Mouse (Mus musculus): Measurements from ENCODE around the gene Kctd21. TPM values are rescaled to one million over a fixed set of nuclear protein-coding genes. Genes with fewer than 3 reads are reported as not detected.

Gene Kctd21
- polyA plus RNA-seq, 1 experiment = 7.3 TPM

- Histone ChIP-seq H3K4me1 (ENCODE audit: control insufficient read depth, insufficient read depth, insufficient read length, low read length) (peaks cover 13% of the 10 kb centered on the region; the same call in 1 of the 2 replicates), H3K4me3 (ENCODE audit: low read depth, low read length) (no peak overlapping the region), H3K27ac (ENCODE audit: insufficient read depth, low read depth, low read length) (no peak overlapping the region), H3K27me3 (ENCODE audit: control insufficient read depth, insufficient read depth, low read length) (no peaks in the 10 kb centered on the region), H3K36me3 (ENCODE audit: control insufficient read depth, insufficient read depth, low read length) (no peaks in the 10 kb centered on the region; the same call in 1 of the 2 replicates)
- WGBS = 93% methylated on average over 6 of the region's 6 CpGs
- TF ChIP-seq POLR2A (IDR thresholded peaks at IDR 0.05; ENCODE audit: low read depth, low read length) = no peak
- no peak for TF ChIP-seq CTCF (IDR thresholded peaks at IDR 0.05; ENCODE audit: extremely low read depth, insufficient read length, insufficient replicate concordance, low read depth, low read length)
These were observed 16.5 kb upstream of the Kctd21 start for GRCm38 (mm10) chr7:97315656-97316055.

GRCm38 (mm10) chr7:97317706-97318105, 14.4 kb upstream of the Kctd21 start:
- H3K4me3 ChIP-seq (ENCODE audit: low read depth, low read length) = no peak overlapping the region
- H3K36me3 ChIP-seq (ENCODE audit: control insufficient read depth, insufficient read depth, low read length) = no peaks in the 10 kb centered on the region
- TF ChIP-seq CTCF (IDR thresholded peaks at IDR 0.05; ENCODE audit: extremely low read depth, insufficient read length, insufficient replicate concordance, low read depth, low read length) = no peak
- no peak for TF ChIP-seq POLR2A (IDR thresholded peaks at IDR 0.05; ENCODE audit: low read depth, low read length)
- no peaks in the 10 kb centered on the region for H3K27me3 ChIP-seq (ENCODE audit: control insufficient read depth, insufficient read depth, low read length)
- peak overlapping the region; percentile 51 for H3K27ac ChIP-seq (ENCODE audit: insufficient read depth, low read depth, low read length)
- H3K4me1 ChIP-seq (ENCODE audit: control insufficient read depth, insufficient read depth, insufficient read length, low read length) = peaks cover 13% of the 10 kb centered on the region; the same call in 1 of the 2 replicates
- WGBS = 46% methylated on average over 3 of the region's 3 CpGs

- H3K27me3 ChIP-seq (ENCODE audit: control insufficient read depth, insufficient read depth, low read length) = no peaks in the 10 kb centered on the region; the same call in 1 of the 2 replicates
- H3K4me1 ChIP-seq (ENCODE audit: control insufficient read depth, insufficient read depth, insufficient read length, low read length) = peaks cover 12% of the 10 kb centered on the region
These were observed 7.8 kb upstream of the Kctd21 start for GRCm38 (mm10) chr7:97324342-97324741.

GRCm38 (mm10) chr7:97325156-97325985, 6.8 kb upstream of the Kctd21 start:
- peak overlapping the region; percentile 23 for H3K4me3 ChIP-seq (ENCODE audit: low read depth, low read length)
- no peak overlapping the region for H3K27ac ChIP-seq (ENCODE audit: insufficient read depth, low read depth, low read length)
- H3K36me3 ChIP-seq (ENCODE audit: control insufficient read depth, insufficient read depth, low read length) = no peaks in the 10 kb centered on the region
- H3K4me1 ChIP-seq (ENCODE audit: control insufficient read depth, insufficient read depth, insufficient read length, low read length) = peaks cover 12% of the 10 kb centered on the region
- no peaks in the 10 kb centered on the region; the same call in 1 of the 2 replicates for H3K27me3 ChIP-seq (ENCODE audit: control insufficient read depth, insufficient read depth, low read length)
- WGBS = 29% methylated on average over 95 of the region's 96 CpGs
- TF ChIP-seq POLR2A (IDR thresholded peaks at IDR 0.05; ENCODE audit: low read depth, low read length) = no peak
- TF ChIP-seq CTCF (IDR thresholded peaks at IDR 0.05; ENCODE audit: extremely low read depth, insufficient read length, insufficient replicate concordance, low read depth, low read length) = no peak

More at GRCm38 (mm10) chr7:97324342-97324741, 7.8 kb upstream of the Kctd21 start:
- 94% methylated on average over 8 of the region's 8 CpGs for WGBS
- no peaks in the 10 kb centered on the region for H3K36me3 ChIP-seq (ENCODE audit: control insufficient read depth, insufficient read depth, low read length)
- no peak overlapping the region for H3K4me3 ChIP-seq (ENCODE audit: low read depth, low read length)
- TF ChIP-seq CTCF (IDR thresholded peaks at IDR 0.05; ENCODE audit: extremely low read depth, insufficient read length, insufficient replicate concordance, low read depth, low read length) = no peak
- no peak for TF ChIP-seq POLR2A (IDR thresholded peaks at IDR 0.05; ENCODE audit: low read depth, low read length)
- H3K27ac ChIP-seq (ENCODE audit: insufficient read depth, low read depth, low read length) = no peak overlapping the region

GRCm38 (mm10) chr7:97327376-97327775, 4.8 kb upstream of the Kctd21 start:
- H3K27ac ChIP-seq (ENCODE audit: insufficient read depth, low read depth, low read length) = no peak overlapping the region
- peaks cover 21% of the 10 kb centered on the region for H3K4me1 ChIP-seq (ENCODE audit: control insufficient read depth, insufficient read depth, insufficient read length, low read length)
- no peak overlapping the region for H3K4me3 ChIP-seq (ENCODE audit: low read depth, low read length)
- no peaks in the 10 kb centered on the region for H3K36me3 ChIP-seq (ENCODE audit: control insufficient read depth, insufficient read depth, low read length)
- no peaks in the 10 kb centered on the region; the same call in 1 of the 2 replicates for H3K27me3 ChIP-seq (ENCODE audit: control insufficient read depth, insufficient read depth, low read length)
- 95% methylated on average over 4 of the region's 4 CpGs for WGBS
- TF ChIP-seq POLR2A (IDR thresholded peaks at IDR 0.05; ENCODE audit: low read depth, low read length) (no peak), CTCF (IDR thresholded peaks at IDR 0.05; ENCODE audit: extremely low read depth, insufficient read length, insufficient replicate concordance, low read depth, low read length) (no peak)

GRCm38 (mm10) chr7:97328891-97329588, 3.1 kb upstream of the Kctd21 start:
- no peaks in the 10 kb centered on the region; the same call in 1 of the 2 replicates for H3K27me3 ChIP-seq (ENCODE audit: control insufficient read depth, insufficient read depth, low read length)
- no peaks in the 10 kb centered on the region for H3K36me3 ChIP-seq (ENCODE audit: control insufficient read depth, insufficient read depth, low read length)
- no peak for TF ChIP-seq POLR2A (IDR thresholded peaks at IDR 0.05; ENCODE audit: low read depth, low read length)
- no peak for TF ChIP-seq CTCF (IDR thresholded peaks at IDR 0.05; ENCODE audit: extremely low read depth, insufficient read length, insufficient replicate concordance, low read depth, low read length)
- H3K4me3 ChIP-seq (ENCODE audit: low read depth, low read length) = no peak overlapping the region
- no peak overlapping the region for H3K27ac ChIP-seq (ENCODE audit: insufficient read depth, low read depth, low read length)
- WGBS = 52% methylated on average over 13 of the region's 13 CpGs
- H3K4me1 ChIP-seq (ENCODE audit: control insufficient read depth, insufficient read depth, insufficient read length, low read length) = peaks cover 30% of the 10 kb centered on the region

GRCm38 (mm10) chr7:97329676-97330075, 2.5 kb upstream of the Kctd21 start:
- 75% methylated on average over 3 of the region's 3 CpGs for WGBS
- Histone ChIP-seq H3K27me3 (ENCODE audit: control insufficient read depth, insufficient read depth, low read length) (no peaks in the 10 kb centered on the region; the same call in 1 of the 2 replicates), H3K36me3 (ENCODE audit: control insufficient read depth, insufficient read depth, low read length) (no peaks in the 10 kb centered on the region), H3K4me1 (ENCODE audit: control insufficient read depth, insufficient read depth, insufficient read length, low read length) (peaks cover 33% of the 10 kb centered on the region), H3K4me3 (ENCODE audit: low read depth, low read length) (no peak overlapping the region), H3K27ac (ENCODE audit: insufficient read depth, low read depth, low read length) (no peak overlapping the region)
- no peak for TF ChIP-seq CTCF (IDR thresholded peaks at IDR 0.05; ENCODE audit: extremely low read depth, insufficient read length, insufficient replicate concordance, low read depth, low read length)
- TF ChIP-seq POLR2A (IDR thresholded peaks at IDR 0.05; ENCODE audit: low read depth, low read length) = no peak

All from small intestine, adult 2 months (tissue).